Mouse (Mus musculus): Measurements from ENCODE around the gene 4921539E11Rik. TPM values are rescaled to one million over a fixed set of nuclear protein-coding genes. Genes with fewer than 3 reads are reported as not detected.
A peak's percentile ranks its signal among the peaks of the same experiment; 100 is the strongest.

4921539E11Rik gene
- not detected for polyA plus RNA-seq (2017; shearing (Covaris generic))

GRCm38 (mm10) chr4:103290763-103291162, at the start of gene 4921539E11Rik:
Gene 4921539E11Rik (minus strand): TSS chr4:103290863.
- no peak for ATAC-seq

DNA sequence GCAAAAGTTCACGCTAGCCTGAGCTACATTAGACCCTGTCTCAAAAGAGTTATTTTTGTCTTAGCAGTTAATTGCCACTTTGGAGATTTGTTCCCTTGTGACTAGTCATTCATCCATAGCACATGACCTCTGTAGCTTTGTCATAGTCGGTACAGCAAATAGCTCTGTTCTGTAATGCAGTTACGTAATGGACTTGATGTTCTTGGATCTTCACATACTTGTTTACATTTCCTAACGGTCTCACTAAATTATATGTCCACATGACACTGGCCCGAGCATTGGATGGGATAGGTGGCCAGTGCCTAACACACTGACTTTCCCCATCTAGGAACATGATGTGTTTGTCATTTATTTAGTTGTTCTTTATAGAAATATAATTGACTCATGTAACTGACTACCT, 44.5 kb upstream of the 4921539E11Rik start:
- no peak for ATAC-seq

DNA sequence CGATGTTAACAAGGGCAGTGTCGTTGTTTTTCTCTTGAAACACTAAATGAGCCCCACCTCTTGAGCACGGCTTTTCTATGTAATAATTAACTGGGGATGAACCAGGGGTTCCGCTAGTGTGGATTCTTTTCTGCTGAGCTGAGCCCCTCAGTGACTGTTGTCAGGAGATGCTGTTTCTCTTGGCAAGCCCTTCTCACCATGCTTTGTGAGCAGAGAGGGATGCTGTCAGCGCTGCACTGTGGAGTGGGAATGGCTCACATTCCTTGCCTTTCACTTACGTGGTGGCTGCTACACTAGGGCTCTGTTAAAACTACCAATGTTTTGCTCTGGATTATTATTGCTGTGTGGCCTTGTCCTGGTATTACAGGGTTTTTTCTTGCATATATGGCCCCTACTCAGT, 38.7 kb upstream of the 4921539E11Rik start:
- no peak for ATAC-seq

DNA sequence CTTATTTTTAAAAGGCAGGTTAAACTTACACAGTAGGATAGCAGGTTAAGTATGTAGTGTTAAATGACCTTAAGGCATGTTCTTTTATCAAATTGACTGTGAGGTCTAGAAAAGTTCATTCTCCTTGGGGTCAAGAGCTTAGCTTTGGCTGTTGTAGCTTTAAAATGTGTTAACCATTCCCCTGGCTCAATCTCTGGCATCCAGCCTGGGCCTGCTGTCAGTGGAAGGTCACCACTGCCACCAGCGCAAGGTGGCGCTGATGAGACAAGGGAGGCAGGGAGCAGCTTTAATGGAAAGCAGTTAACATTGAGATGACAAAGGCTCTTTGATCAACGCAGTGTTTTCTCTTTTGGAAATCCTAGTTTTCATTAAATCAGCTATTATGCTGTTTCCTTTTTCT, 36.3 kb upstream of the 4921539E11Rik start:
- ATAC-seq, result no peak

DNA sequence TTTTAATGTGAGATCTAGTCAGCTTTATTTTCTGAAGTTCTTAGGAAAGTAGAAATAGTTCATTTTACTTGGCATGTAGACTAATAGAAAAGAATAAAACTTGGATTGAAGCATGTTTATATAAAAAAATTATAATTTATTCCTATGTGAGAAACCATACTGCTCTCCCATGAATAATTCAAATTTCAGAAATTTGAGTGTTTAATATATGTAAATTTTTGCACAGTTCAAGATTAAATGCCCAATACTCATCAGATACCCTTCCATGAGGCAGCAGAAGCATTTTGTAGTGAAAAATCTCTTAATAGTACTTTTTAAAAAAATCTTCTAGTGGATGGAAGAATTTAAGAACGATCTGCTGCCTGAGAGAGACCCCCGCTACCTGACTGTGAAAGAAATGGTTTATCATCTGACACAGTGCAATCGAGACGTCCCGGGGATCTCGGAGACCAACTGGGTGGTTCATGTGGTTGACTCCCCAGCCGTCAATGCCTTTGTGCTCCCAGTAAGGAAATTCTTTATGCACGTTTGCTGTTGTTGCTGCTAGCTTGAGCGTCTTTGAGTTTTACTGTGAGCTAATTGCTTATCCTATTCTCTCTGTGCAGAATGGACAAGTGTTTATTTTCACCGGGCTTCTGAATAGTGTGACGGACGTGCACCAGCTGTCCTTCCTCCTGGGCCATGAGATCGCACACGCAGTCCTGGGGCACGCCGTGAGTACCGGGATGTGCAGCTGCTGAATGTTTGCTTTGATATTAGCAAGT, 34.2 kb upstream of the 4921539E11Rik start:
- no peak for ATAC-seq

DNA sequence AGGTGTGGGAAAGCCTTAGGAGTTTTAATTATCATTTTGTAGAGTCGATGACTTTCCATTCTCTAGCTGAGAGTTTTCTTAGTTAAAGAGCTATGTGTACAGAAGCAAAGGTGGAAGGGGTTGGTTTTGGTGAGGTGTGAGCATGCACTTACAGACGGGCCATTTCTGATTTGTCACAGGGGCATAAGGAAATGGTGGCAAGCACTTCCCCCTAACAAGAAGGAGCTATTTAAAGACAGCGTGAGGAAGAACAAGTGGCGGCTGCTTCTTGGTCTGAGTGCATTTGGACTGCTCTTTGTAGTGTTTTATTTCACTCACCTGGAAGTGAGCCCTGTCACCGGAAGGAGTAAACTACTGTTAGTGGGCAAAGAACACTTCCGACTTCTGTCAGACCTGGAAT, 30.8 kb upstream of the 4921539E11Rik start:
- ATAC-seq, result no peak

GRCm38 (mm10) chr4:103315861-103316260, 25.2 kb upstream of the 4921539E11Rik start:
- ATAC-seq, result no peak

GRCm38 (mm10) chr4:103314526-103314910, 23.9 kb upstream of the 4921539E11Rik start:
- ATAC-seq, result no peak

GRCm38 (mm10) chr4:103313587-103314525, 23.2 kb upstream of the 4921539E11Rik start, which contains the start of gene Oma1:
Gene Oma1 (plus strand): TSS chr4:103313812.
- peak; percentile 94 for ATAC-seq

DNA sequence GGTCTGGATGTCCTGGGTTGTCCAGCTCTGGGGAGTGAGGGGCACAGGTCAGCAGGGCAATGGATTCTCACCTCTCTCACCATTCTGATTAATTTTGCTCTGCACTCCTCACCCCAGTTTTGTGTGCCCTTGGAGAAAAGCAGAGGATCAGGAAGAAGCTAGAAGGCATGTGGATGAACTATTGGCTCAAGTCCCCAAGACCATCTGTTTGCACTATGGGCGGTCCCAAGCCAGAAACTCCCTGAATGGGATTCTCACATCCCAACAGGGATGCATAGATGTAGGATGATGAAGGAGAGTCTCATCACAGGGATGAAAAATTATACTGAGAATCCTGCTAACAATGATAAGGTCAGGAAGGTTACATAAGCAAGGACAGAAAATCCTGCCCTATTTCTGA, 13.2 kb upstream of the 4921539E11Rik start:
- ATAC-seq, result no peak

DNA sequence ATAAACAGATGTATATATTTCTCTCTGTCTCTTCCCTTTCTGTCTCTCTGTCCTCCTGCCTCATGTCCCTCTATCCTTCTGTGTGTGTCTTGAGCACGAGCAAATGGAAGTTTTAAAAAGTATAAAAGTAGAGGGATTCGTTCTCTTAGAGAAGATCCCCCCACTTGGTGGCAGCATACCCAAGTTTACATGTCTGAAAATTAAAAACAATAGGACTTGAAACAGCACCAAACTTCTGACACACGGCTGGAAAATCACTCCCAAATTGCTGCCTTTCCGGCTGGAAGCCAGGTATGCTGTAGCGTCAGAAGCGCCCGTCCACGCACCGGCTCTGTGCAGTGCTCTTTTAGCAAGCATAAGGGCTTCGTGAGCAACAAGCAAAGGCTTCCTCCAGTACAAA, 8.7 kb upstream of the 4921539E11Rik start:
- ATAC-seq, result no peak

DNA sequence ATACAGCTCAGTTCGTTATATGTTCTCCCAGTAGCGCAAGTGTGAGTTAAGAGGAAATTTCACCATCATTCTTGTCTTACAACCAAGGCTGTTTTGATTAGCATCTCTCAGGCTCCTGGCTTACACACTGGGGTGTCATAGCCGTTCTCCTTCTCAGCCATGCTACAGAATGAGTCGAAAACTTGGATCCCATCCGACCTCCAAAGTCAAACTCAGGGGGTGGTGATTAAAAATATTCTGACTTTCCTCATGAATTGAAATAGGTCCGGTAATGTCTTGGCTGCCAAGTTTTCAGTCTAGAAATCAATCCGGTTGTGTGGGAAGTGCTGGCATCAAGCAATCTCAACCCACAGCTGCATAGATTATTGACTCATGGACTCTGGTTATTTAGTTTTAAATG, 2.3 kb downstream of the 4921539E11Rik start:
- ATAC-seq, result no peak

DNA sequence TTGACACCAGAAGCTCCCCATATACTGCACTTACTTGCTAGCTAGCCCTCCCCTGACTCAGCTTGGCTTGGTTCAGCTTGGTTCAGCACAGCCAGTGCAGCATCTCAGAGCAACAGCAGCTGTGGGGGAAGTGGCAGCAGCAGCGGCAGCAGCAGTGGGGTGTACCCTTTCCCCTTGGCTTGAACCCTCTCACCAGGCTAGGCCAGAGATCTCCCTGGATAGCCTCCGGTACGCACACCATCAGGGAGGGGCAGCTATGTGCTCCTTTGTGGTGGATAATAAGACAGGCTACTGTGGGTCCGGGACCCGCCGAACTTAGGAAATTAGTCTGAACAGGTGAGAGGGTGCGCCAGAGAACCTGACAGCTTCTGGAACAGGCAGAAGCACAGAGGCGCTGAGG, 17.6 kb downstream of the 4921539E11Rik start:
- ATAC-seq, result no peak

- ATAC-seq, result no peak
Measured at GRCm38 (mm10) chr4:103269336-103269735, 21.3 kb downstream of the 4921539E11Rik start.

DNA sequence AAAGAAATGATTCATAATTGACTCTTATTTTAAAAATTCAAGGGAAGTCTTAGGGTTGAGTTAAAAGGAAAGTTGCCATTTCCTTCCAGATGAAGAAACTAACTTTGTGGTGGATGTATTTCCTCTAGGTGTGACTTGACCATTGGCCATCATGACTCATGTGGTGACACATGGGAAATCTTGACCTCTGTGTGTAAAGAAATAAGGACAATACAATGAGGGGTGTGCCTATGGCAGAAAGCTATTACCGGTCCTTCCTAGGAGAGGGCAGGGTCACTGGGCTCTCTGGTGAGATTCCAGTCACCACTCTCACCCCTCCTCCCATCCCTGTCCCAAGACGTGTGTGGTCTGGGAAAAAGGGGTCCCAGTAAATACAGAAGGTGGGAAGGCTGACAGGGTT, 25.5 kb downstream of the 4921539E11Rik start:
- ATAC-seq, result no peak

- no peak for ATAC-seq
Measured at GRCm38 (mm10) chr4:103263812-103264396, 26.8 kb downstream of the 4921539E11Rik start.

GRCm38 (mm10) chr4:103263378-103263777, 27.3 kb downstream of the 4921539E11Rik start:
- no peak for ATAC-seq

DNA sequence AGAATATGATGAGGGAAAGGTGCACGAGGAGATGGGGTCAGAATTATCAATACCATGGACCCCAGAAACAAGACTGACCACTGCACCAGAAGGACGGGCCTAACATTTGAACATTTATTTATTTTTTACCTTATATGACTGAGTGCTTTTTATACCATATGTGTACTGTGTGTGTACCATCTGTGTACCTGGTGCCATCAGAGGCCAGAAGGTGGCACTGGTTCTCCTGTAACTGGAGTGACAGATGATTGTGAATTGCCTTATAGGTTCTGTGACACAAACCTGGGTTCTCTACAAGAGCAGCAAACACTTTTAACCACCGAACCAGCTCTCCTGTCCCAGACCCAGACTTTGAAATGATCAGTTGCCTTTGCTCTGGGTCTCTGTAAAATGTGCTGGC, 31.8 kb downstream of the 4921539E11Rik start:
- no peak for ATAC-seq

GRCm38 (mm10) chr4:103253846-103254245, 36.8 kb downstream of the 4921539E11Rik start:
- ATAC-seq, result no peak

GRCm38 (mm10) chr4:103249436-103250085, 41.1 kb downstream of the 4921539E11Rik start:
- ATAC-seq, result no peak

DNA sequence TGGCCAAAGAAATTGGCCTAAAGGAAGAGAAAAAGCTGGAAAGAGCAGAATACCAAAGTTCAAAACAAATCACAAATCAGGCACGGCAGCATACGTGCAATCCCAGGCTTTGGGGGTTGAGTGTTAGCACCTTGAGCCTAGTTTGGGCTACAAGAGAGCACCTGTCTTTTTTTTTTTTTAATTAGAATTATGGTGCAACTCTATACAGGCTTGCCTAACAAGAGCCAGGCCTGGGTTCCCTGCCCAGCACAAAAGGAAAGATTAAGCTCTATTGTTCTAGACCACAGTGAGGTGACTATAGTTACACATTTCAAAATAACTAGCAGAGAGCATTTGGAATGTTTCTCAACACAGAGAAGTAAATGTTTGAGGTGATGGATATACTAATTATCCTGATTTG, 42.9 kb downstream of the 4921539E11Rik start:
- no peak for ATAC-seq

- ATAC-seq, result no peak
Measured at GRCm38 (mm10) chr4:103247249-103247648, 43.4 kb downstream of the 4921539E11Rik start.

DNA sequence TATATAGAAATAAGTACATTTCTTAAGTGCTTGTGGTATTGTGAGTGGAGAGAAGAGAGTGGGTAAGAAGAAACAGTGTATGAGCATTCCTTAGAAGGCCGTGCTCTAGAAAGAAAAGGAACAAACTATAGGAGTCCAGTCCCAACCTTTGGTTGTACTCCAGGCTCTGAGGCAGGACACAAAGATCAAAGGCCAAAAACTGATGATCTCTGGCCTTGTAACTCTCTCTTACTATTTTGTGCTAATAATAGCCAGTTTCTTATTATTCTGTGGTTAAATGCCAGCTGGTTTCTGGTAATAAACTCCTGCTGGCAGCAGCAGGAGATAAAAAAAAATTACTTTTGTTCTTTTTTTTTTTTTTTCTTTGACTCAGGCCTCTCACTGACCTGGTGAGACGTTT, 58.5 kb downstream of the 4921539E11Rik start:
- no peak for ATAC-seq
